7 mouse cellular contexts compared by ENCODE assay signal in genomic region chr13:28720639-28721239, GRCm38 (mm10).
DNase-seq lines count a peak whose midpoint lies in the region; ATAC-seq lines count a peak whose summit lies in the region.

No protein-coding gene starts in this region.

- no peak for ATAC-seq in neural tube, embryonic 11.5 days (ENCODE audit: insufficient read depth, low FRiP score, low TSS enrichment)
- ATAC-seq in frontal cortex, adult (ENCODE audit: low TSS enrichment) = peak; percentile 68
- ATAC-seq in hindbrain, embryonic 13.5 days (ENCODE audit: low FRiP score) = 0 out of 2 replicates have a peak, but pooled peaks have one; percentile 36
- no peak for ATAC-seq in stomach, embryonic 16.5 days (ENCODE audit: insufficient read depth, low FRiP score)

- H3K9ac ChIP-seq in neural tube, embryonic 11.5 days (ENCODE audit: low read length) = no peak overlapping the region
- no peak overlapping the region for H3K9ac ChIP-seq in hindbrain, embryonic 13.5 days
- H3K9ac ChIP-seq in stomach, embryonic 16.5 days (ENCODE audit: low read length) = no peak overlapping the region

- peak; percentile 44 for DNase-seq in neural tube, embryonic 11.5 days (ENCODE audit: low spot score)
- no peak for DNase-seq in neural tube, embryonic 10.5 days (ENCODE audit: extremely low spot score, low spot score)
- peak; percentile 53 for DNase-seq in lung, postnatal 10 days
- DNase-seq in urinary bladder, postnatal 10 days (ENCODE audit: low spot score) = no peak

- H3K4me3 ChIP-seq in neural tube, embryonic 11.5 days (ENCODE audit: low read depth, low read length) = no peak overlapping the region
- H3K4me3 ChIP-seq in hindbrain, embryonic 13.5 days = no peak overlapping the region
- no peak overlapping the region for H3K4me3 ChIP-seq in stomach, embryonic 16.5 days (replicated peaks; ENCODE audit: low read length)

- no peaks in the 10 kb centered on the region for H3K9me3 ChIP-seq in neural tube, embryonic 11.5 days (ENCODE audit: control insufficient read depth, low read length)
- H3K9me3 ChIP-seq in hindbrain, embryonic 13.5 days = no peaks in the 10 kb centered on the region
- no peaks in the 10 kb centered on the region for H3K9me3 ChIP-seq in stomach, embryonic 16.5 days (replicated peaks; ENCODE audit: control insufficient read depth, low read length)

- H3K27ac ChIP-seq in neural tube, embryonic 11.5 days (ENCODE audit: low read depth, low read length) = peak overlapping the region; percentile 63; the same call in 1 of the 2 replicates
- peak overlapping the region; percentile 80 for H3K27ac ChIP-seq in hindbrain, embryonic 13.5 days
- H3K27ac ChIP-seq in stomach, embryonic 16.5 days (ENCODE audit: low read length) = peak overlapping the region; percentile 15; the same call in 1 of the 2 replicates

- peak overlapping the region; percentile 19; the same call in 1 of the 2 replicates for H3K4me2 ChIP-seq in neural tube, embryonic 11.5 days (ENCODE audit: low read depth)
- peak overlapping the region; percentile 33 for H3K4me2 ChIP-seq in hindbrain, embryonic 13.5 days
- H3K4me2 ChIP-seq in stomach, embryonic 16.5 days (ENCODE audit: low read depth, low read length) = no peak overlapping the region

- WGBS in neural tube, embryonic 11.5 days = 42% methylated on average over 11 of the region's 11 CpGs
- 41% methylated on average over 11 of the region's 11 CpGs for WGBS in hindbrain, embryonic 13.5 days
- 37% methylated on average over 11 of the region's 11 CpGs for WGBS in stomach, embryonic 16.5 days

- peaks cover 44% of the 10 kb centered on the region for H3K4me1 ChIP-seq in neural tube, embryonic 11.5 days (ENCODE audit: control insufficient read depth, insufficient read depth, low read length)
- H3K4me1 ChIP-seq in hindbrain, embryonic 13.5 days (replicated peaks) = peaks cover 59% of the 10 kb centered on the region
- H3K4me1 ChIP-seq in stomach, embryonic 16.5 days (ENCODE audit: control insufficient read depth, insufficient read depth, low read length) = peaks cover 19% of the 10 kb centered on the region

- no peaks in the 10 kb centered on the region for H3K27me3 ChIP-seq in neural tube, embryonic 11.5 days (ENCODE audit: control insufficient read depth, insufficient read depth, low read length)
- H3K27me3 ChIP-seq in hindbrain, embryonic 13.5 days = no peaks in the 10 kb centered on the region
- H3K27me3 ChIP-seq in stomach, embryonic 16.5 days (ENCODE audit: control insufficient read depth, insufficient read depth, low read length) = no peaks in the 10 kb centered on the region

- H3K36me3 ChIP-seq in neural tube, embryonic 11.5 days (ENCODE audit: control insufficient read depth, insufficient read depth, low read length) = no peaks in the 10 kb centered on the region
- H3K36me3 ChIP-seq in hindbrain, embryonic 13.5 days = no peaks in the 10 kb centered on the region
- no peaks in the 10 kb centered on the region for H3K36me3 ChIP-seq in stomach, embryonic 16.5 days (ENCODE audit: control insufficient read depth, insufficient read depth, low read length)

Comparison
In these comparisons a context has a peak if more than half of its experiments do, and no peak if none do; other contexts are left out.
1. DNase-seq: peak in neural tube, embryonic 11.5 days (single experiment) and lung, postnatal 10 days (single experiment); none in neural tube, embryonic 10.5 days (single experiment) and urinary bladder, postnatal 10 days (single experiment).
2. ATAC-seq: peak in frontal cortex, adult (single experiment) and hindbrain, embryonic 13.5 days (single experiment); none in neural tube, embryonic 11.5 days (single experiment) and stomach, embryonic 16.5 days (single experiment).
3. H3K27ac ChIP-seq: peak in every context shown above with its lines; median percentile 80 in hindbrain, embryonic 13.5 days; 63 in neural tube, embryonic 11.5 days; 15 in stomach, embryonic 16.5 days.